Mouse (Mus musculus): ENCODE measurements around the gene Ostf1.

DNA sequence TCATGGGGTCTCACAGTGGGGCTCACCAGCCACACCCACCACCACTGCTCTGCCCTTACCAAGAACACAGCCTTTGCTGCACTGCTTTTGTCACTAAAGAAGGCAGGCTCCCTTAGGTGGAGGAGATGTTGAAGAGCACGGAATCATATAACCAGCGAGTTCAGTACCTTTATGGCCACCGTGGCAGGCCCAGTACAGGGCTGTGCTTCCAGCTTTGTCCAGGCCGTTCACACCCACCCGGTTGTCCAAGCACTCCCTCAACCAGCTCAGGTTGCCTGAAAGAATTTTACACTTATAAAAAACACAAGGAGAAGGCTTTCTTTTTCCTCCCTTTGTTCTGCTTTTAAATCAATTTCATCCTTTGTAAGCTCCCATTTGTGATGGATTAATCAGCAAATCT lies 41.4 kb downstream of the Ostf1 start:
- TF ChIP-seq CTCF (IDR thresholded peaks at IDR 0.05; ENCODE audit: low read depth, low read length) (no peak), POLR2A (IDR thresholded peaks at IDR 0.05; ENCODE audit: borderline replicate concordance, low read depth, low read length) (no peak)

Data from bone marrow macrophage, adult 2 months (primary cell).